Mouse (Mus musculus) heart, postnatal 0 days (tissue): Measurements from ENCODE around the gene Sdf2l1. TPM values are rescaled to one million over a fixed set of nuclear protein-coding genes. Genes with fewer than 3 reads are reported as not detected.

ENCODE experiments used
- ATAC-seq: fragments of 200-750 bp; cut with Nextera tagmentation; 2 replicates; pipeline ENCODE4 v1.8.0; 2017; ENCODE audit warnings: low read depth, moderate number of reproducible peaks, moderate library complexity; ENCODE audit not compliant: insufficient read depth
- DNase-seq: peaks from one replicate; pipeline ENCODE4 v3.0.0-alpha.2; 2016; ENCODE audit warnings: low spot score
- H3K27ac ChIP-seq: fragments of 300-500 bp; sonication (generic); 2 replicates; pipeline ENCODE4 v1.5.1; 2014; ENCODE audit warnings: low read depth, mild to moderate bottlenecking
- H3K27me3 ChIP-seq: fragments of 300-500 bp; sonication (generic); 2 replicates; pipeline ENCODE4 v1.6.1; 2014; ENCODE audit warnings: low read length, mixed read lengths; ENCODE audit not compliant: control insufficient read depth, insufficient read depth
- H3K36me3 ChIP-seq: fragments of 300-500 bp; sonication (generic); replicated peaks from 2 replicates; pipeline ENCODE4 v1.6.1; 2014; ENCODE audit warnings: low read length, mixed read lengths; ENCODE audit not compliant: control insufficient read depth, insufficient read depth
- H3K4me1 ChIP-seq: fragments of 300-500 bp; sonication (generic); 2 replicates; pipeline ENCODE4 v1.6.1; 2014; ENCODE audit warnings: antibody characterized with exemption; ENCODE audit not compliant: control insufficient read depth, insufficient read depth
- H3K4me2 ChIP-seq: fragments of 300-500 bp; sonication (generic); 2 replicates; pipeline ENCODE4 v1.6.1; 2014; ENCODE audit warnings: low read depth, mild to moderate bottlenecking, low read length, moderate library complexity
- H3K4me3 ChIP-seq: fragments of 300-500 bp; sonication (generic); 2 replicates; pipeline ENCODE4 v1.5.1; 2014; ENCODE audit warnings: low read depth, low read length
- H3K9ac ChIP-seq: fragments of 300-500 bp; sonication (generic); replicated peaks from 2 replicates; pipeline ENCODE4 v1.6.1; 2014; ENCODE audit warnings: low read depth, low read length, mixed read lengths
- H3K9me3 ChIP-seq: fragments of 300-500 bp; sonication (generic); replicated peaks from 2 replicates; pipeline ENCODE4 v1.6.1; 2016; ENCODE audit warnings: low read length; ENCODE audit not compliant: control insufficient read depth
- CTCF ChIP-seq: IDR thresholded peaks from 2 replicates; pipeline ENCODE4 v1.5.1; 2016; ENCODE audit warnings: antibody characterized with exemption, control low read depth, low read depth
- EP300 ChIP-seq: IDR thresholded peaks from 2 replicates; pipeline ENCODE4 v1.6.1; 2016; ENCODE audit warnings: antibody characterized with exemption, low read depth
- WGBS: fragments of 180-500 bp; shearing (Covaris S2); extraction: QIAGEN DNeasy Blood & Tissue Kit; methylation state at CpG from one replicate; pipeline ENCODE4 v1.1.7; 2014; 5-methylcytosine and 5-hydroxymethylcytosine counted together
- polyA plus RNA-seq: library from polyadenylated mRNA; unstranded; fragments of >200 nt; fragmentation: Nextera tagmentation; extraction: Ambion mirVana; gene quantifications from 2 replicates; pipeline ENCODE4 v1.2.1, GENCODE M21; 2015
- total RNA-seq: library from RNA; depleted of rRNA; stranded (reverse); fragments of >200 nt; gene quantifications from 2 replicates; pipeline ENCODE4 v1.2.3, GENCODE M21; 2014; ENCODE audit warnings: low replicate concordance

Sdf2l1 gene
- total and polyA plus RNA-seq, 2 experiments from 2014 or later: 12.4 to 22.9 TPM

GRCm38 (mm10) chr16:17096938-17097337 is 35.2 kb downstream of the Sdf2l1 start:
- WGBS: 80% methylated on average over 3 of the region's 3 CpGs
- Histone ChIP-seq H3K36me3 (peaks cover 79% of the 10 kb centered on the region), H3K9ac (no peak overlapping the region), H3K27me3 (no peaks in the 10 kb centered on the region), H3K4me3 (no peak overlapping the region), H3K9me3 (no peaks in the 10 kb centered on the region), H3K4me1 (no peaks in the 10 kb centered on the region), H3K27ac (no peak overlapping the region), H3K4me2 (no peak overlapping the region)
- DNase-seq: no peak
- ATAC-seq: no peak
- TF ChIP-seq EP300 (no peak), CTCF (no peak)

- Histone ChIP-seq H3K36me3 (peaks cover 87% of the 10 kb centered on the region), H3K4me1 (0 out of 2 replicates have a peak, but pooled peaks cover 6% of the 10 kb centered on the region), H3K4me3 (no peak overlapping the region), H3K27ac (no peak overlapping the region), H3K27me3 (no peaks in the 10 kb centered on the region), H3K9me3 (no peaks in the 10 kb centered on the region), H3K4me2 (no peak overlapping the region), H3K9ac (no peak overlapping the region)
- TF ChIP-seq EP300: no peak
- peak; percentile 10; the same call in 1 of the 2 replicates for TF ChIP-seq CTCF
- no peak for DNase-seq
- WGBS: 61% methylated on average over 3 of the region's 3 CpGs
- no peak for ATAC-seq
Measured at GRCm38 (mm10) chr16:17088346-17088745, 43.8 kb downstream of the Sdf2l1 start.

- no peak overlapping the region for H3K9ac ChIP-seq
- WGBS: 68% methylated on average over 13 of the region's 13 CpGs
- peaks cover 79% of the 10 kb centered on the region for H3K36me3 ChIP-seq
- no peaks in the 10 kb centered on the region for H3K9me3 ChIP-seq
- no peak for DNase-seq
- no peak overlapping the region for H3K4me3 ChIP-seq
- no peak overlapping the region for H3K27ac ChIP-seq
- no peak for ATAC-seq
- H3K4me2 ChIP-seq: no peak overlapping the region
- TF ChIP-seq EP300: no peak
- no peak for TF ChIP-seq CTCF
- H3K27me3 ChIP-seq: no peaks in the 10 kb centered on the region
- 0 out of 2 replicates have a peak, but pooled peaks cover 6% of the 10 kb centered on the region for H3K4me1 ChIP-seq
Measured at GRCm38 (mm10) chr16:17086669-17087193, 45.5 kb downstream of the Sdf2l1 start.

GRCm38 (mm10) chr16:17086241-17086640 is 45.9 kb downstream of the Sdf2l1 start:
- Histone ChIP-seq H3K27ac (no peak overlapping the region), H3K36me3 (peaks cover 74% of the 10 kb centered on the region), H3K27me3 (no peaks in the 10 kb centered on the region), H3K4me2 (no peak overlapping the region), H3K4me3 (no peak overlapping the region), H3K9ac (no peak overlapping the region), H3K4me1 (0 out of 2 replicates have a peak, but pooled peaks cover 6% of the 10 kb centered on the region), H3K9me3 (no peaks in the 10 kb centered on the region)
- ATAC-seq: no peak
- no peak for TF ChIP-seq EP300
- no peak for TF ChIP-seq CTCF
- no peak for DNase-seq
- WGBS: 70% methylated on average over 3 of the region's 3 CpGs

GRCm38 (mm10) chr16:17085636-17086035 is 46.5 kb downstream of the Sdf2l1 start:
- H3K36me3 ChIP-seq: peaks cover 68% of the 10 kb centered on the region

More at GRCm38 (mm10) chr16:17085636-17086035, 46.5 kb downstream of the Sdf2l1 start:
- DNase-seq (peak; percentile 12), ATAC-seq (peak; percentile 18; the same call in 1 of the 2 replicates)
- Histone ChIP-seq H3K4me2 (no peak overlapping the region), H3K4me3 (no peak overlapping the region), H3K9me3 (no peaks in the 10 kb centered on the region), H3K4me1 (0 out of 2 replicates have a peak, but pooled peaks cover 6% of the 10 kb centered on the region), H3K27ac (no peak overlapping the region), H3K27me3 (no peaks in the 10 kb centered on the region), H3K9ac (no peak overlapping the region)
- WGBS: 60% methylated on average over 4 of the region's 4 CpGs
- no peak for TF ChIP-seq EP300
